Mouse (Mus musculus) subcutaneous adipose tissue, adult 2 months (tissue): ENCODE results near the gene Eef1e1. TPM values are rescaled to one million over a fixed set of nuclear protein-coding genes. Genes with fewer than 3 reads are reported as not detected.

Experiments used
- polyA plus RNA-seq: library from polyadenylated mRNA; depleted of rRNA; stranded (reverse); fragments of >200 nt; gene quantifications from 2 replicates; pipeline ENCODE4 v1.2.3, GENCODE M21; 2012; ENCODE audit warnings: low replicate concordance; rRNA removed

Eef1e1 gene
- polyA plus RNA-seq, result 3.9 and 7.9 TPM in 2 replicates

GRCm38 (mm10) chr13:38658528-38659280 is at the start of gene Eef1e1:
Gene Eef1e1 (minus strand): TSS chr13:38659058.

GRCm38 (mm10) chr13:38634800-38635269 is 24.0 kb downstream of the Eef1e1 start, which contains the start of gene Bloc1s5:
Gene Bloc1s5 (minus strand): TSS chr13:38635109.

Other genes with a start within 250 kb of the Eef1e1 start
- gene Txndc5, start 130.2 kb downstream of the Eef1e1 start, polyA plus RNA-seq, result 88.1 and 224 TPM in 2 replicates
- gene Bloc1s5, start 23.9 kb downstream of the Eef1e1 start, polyA plus RNA-seq, result 7.1 and 9.8 TPM in 2 replicates